Comparison of ENCODE assay signal across 8 mouse cellular contexts in the genomic region with DNA sequence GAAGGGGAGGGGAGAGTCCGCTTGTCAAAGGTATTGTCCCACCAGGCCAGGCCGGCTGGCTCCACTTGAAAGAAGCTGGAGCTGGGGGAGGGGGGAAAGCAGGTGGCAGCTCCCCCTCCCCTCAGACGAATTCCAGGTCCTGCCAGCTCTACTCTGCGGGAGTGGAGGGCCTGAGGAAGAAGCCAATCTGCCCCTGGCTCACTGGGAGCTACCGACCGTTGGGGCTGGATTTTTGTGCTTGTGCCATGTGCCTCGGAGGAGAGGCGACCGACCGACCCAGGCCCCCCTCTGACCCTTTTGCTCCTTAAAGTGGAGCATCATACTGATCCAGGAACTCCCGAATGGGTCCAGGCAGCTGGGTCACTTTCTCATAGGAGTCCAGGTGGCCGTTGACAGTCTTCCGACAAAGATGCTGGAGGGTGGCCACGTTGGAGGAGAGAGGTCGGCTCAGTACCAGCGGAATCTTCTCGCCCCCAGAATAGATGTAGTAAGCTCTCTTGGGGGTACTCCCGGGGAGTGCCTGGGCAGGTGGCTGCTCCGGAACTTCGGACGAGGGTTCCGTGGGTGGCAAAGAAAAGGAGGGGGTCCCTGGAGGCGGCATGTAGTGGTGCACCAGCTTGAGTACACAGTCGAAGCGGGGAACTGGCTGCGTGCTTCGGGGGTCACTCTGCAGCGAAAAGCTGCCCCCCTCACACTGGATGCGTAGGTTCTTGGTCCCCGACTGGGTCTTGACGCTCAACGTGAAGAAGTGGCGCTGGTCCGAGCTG. TPM values are rescaled to one million over a fixed set of nuclear protein-coding genes. Genes with fewer than 3 reads are reported as not detected.
DNase-seq lines count a peak whose midpoint lies in the region; ATAC-seq lines count a peak whose summit lies in the region.

No protein-coding gene starts in this region.

- no peak for DNase-seq in kidney, postnatal 14 days
- DNase-seq in ZHBTc4 (ENCODE audit: low read depth, low spot score), result peak; percentile 66
- DNase-seq in forebrain, embryonic 10.5 days (ENCODE audit: extremely low spot score, low spot score), result no peak
- DNase-seq in testis, postnatal 10 days (ENCODE audit: low spot score), result peak; percentile 43
- DNase-seq in left cerebral cortex, adult 11 months (ENCODE audit: low spot score), result no peak
- DNase-seq in T-cell, adult 2 months (ENCODE audit: low spot score), result no peak

- peaks cover 5% of the 10 kb centered on the region; the same call in 1 of the 2 replicates for H3K36me3 ChIP-seq in kidney, embryonic 16.5 days (ENCODE audit: insufficient read depth, low read length)
- peaks cover 24% of the 10 kb centered on the region for H3K36me3 ChIP-seq in forebrain, embryonic 10.5 days (replicated peaks)
- H3K36me3 ChIP-seq in limb, embryonic 15.5 days, result peaks cover 9% of the 10 kb centered on the region; the same call in 1 of the 2 replicates

- peak overlapping the region; percentile 85 for H3K4me2 ChIP-seq in kidney, embryonic 16.5 days (replicated peaks; ENCODE audit: low read depth, low read length)
- peak overlapping the region; percentile 90 for H3K4me2 ChIP-seq in limb, embryonic 15.5 days

- peaks cover 69% of the 10 kb centered on the region for H3K4me1 ChIP-seq in kidney, embryonic 16.5 days (ENCODE audit: insufficient read depth, low read length)
- peaks cover 96% of the 10 kb centered on the region for H3K4me1 ChIP-seq in forebrain, embryonic 10.5 days
- peaks cover 73% of the 10 kb centered on the region for H3K4me1 ChIP-seq in limb, embryonic 15.5 days

- peaks cover 7% of the 10 kb centered on the region; the same call in 1 of the 2 replicates for H3K27me3 ChIP-seq in kidney, embryonic 16.5 days (ENCODE audit: insufficient read depth, low read length)
- peaks cover 67% of the 10 kb centered on the region for H3K27me3 ChIP-seq in forebrain, embryonic 10.5 days (ENCODE audit: poor library complexity, severe bottlenecking)
- H3K27me3 ChIP-seq in limb, embryonic 15.5 days, result no peaks in the 10 kb centered on the region

- peak overlapping the region; percentile 91 for H3K9ac ChIP-seq in kidney, embryonic 16.5 days (replicated peaks; ENCODE audit: low read length)
- peak overlapping the region; percentile 71 for H3K9ac ChIP-seq in limb, embryonic 15.5 days

- H3K27ac ChIP-seq in kidney, embryonic 16.5 days (ENCODE audit: low read length), result no peak overlapping the region
- H3K27ac ChIP-seq in forebrain, embryonic 10.5 days, result peak overlapping the region; percentile 92
- H3K27ac ChIP-seq in limb, embryonic 15.5 days, result no peak overlapping the region

- 18% methylated on average over 34 of the region's 34 CpGs for WGBS in kidney, embryonic 16.5 days
- 3% methylated on average over 34 of the region's 34 CpGs for WGBS in forebrain, embryonic 10.5 days
- WGBS in limb, embryonic 15.5 days, result 14% methylated on average over 34 of the region's 34 CpGs

- no peaks in the 10 kb centered on the region for H3K9me3 ChIP-seq in kidney, embryonic 16.5 days (ENCODE audit: low read length)
- H3K9me3 ChIP-seq in forebrain, embryonic 10.5 days, result no peaks in the 10 kb centered on the region
- H3K9me3 ChIP-seq in limb, embryonic 15.5 days, result no peaks in the 10 kb centered on the region

- H3K4me3 ChIP-seq in kidney, embryonic 16.5 days (ENCODE audit: low read length), result peak overlapping the region; percentile 76
- H3K4me3 ChIP-seq in forebrain, embryonic 10.5 days, result peak overlapping the region; percentile 72
- peak overlapping the region; percentile 57 for H3K4me3 ChIP-seq in limb, embryonic 15.5 days

- no peak for ATAC-seq in kidney, embryonic 16.5 days (ENCODE audit: low FRiP score, low TSS enrichment)
- no peak for ATAC-seq in limb, embryonic 15.5 days (ENCODE audit: insufficient number of reproducible peaks, low FRiP score, low TSS enrichment, low read depth)

RNA-seq across cellular contexts. Expression of a gene that starts 2.4 kb away (rescaled TPM):
- polyA plus RNA-seq in kidney, embryonic 16.5 days (2015; fragmentation: Nextera tagmentation; extraction: Ambion mirVana), result 14.6 and 15.9 TPM in 2 replicates
- 13.6 and 14.7 TPM in 2 replicates for polyA plus RNA-seq in forebrain, embryonic 10.5 days (2016; fragmentation: Nextera tagmentation; extraction: Ambion mirVana)
- polyA plus RNA-seq in limb, embryonic 15.5 days (2015; fragmentation: Nextera tagmentation; extraction: Ambion mirVana), result 20.3 and 24.0 TPM in 2 replicates

RNA-seq across cellular contexts. Expression of a gene that starts 18.7 kb away (rescaled TPM):
- polyA plus RNA-seq in kidney, embryonic 16.5 days (2015; fragmentation: Nextera tagmentation; extraction: Ambion mirVana), result 37.5 and 41.8 TPM in 2 replicates
- polyA plus RNA-seq in forebrain, embryonic 10.5 days (2016; fragmentation: Nextera tagmentation; extraction: Ambion mirVana), result 43.8 and 44.7 TPM in 2 replicates
- 35.5 and 37.8 TPM in 2 replicates for polyA plus RNA-seq in limb, embryonic 15.5 days (2015; fragmentation: Nextera tagmentation; extraction: Ambion mirVana)

Comparison
In these comparisons a context has a peak if more than half of its experiments do, and no peak if none do; other contexts are left out.
1. DNase-seq: peak in ZHBTc4 (single experiment) and testis, postnatal 10 days (single experiment); none in kidney, postnatal 14 days (single experiment), forebrain, embryonic 10.5 days (single experiment), left cerebral cortex, adult 11 months (single experiment) and T-cell, adult 2 months (single experiment).
2. Peak in every context shown above with its lines, with median percentiles within 50 percentile points of each other: H3K4me3 ChIP-seq.